Mouse (Mus musculus) heart, postnatal 25 days (tissue): ENCODE measurements around the gene Camta2. TPM values are rescaled to one million over a fixed set of nuclear protein-coding genes. Genes with fewer than 3 reads are reported as not detected.
A peak's percentile ranks its signal among the peaks of the same experiment; 100 is the strongest.

Experiments used
- DNase-seq: peaks from one replicate; pipeline ENCODE4 v3.0.0; 2022; ENCODE audit warnings: low spot score
- intact Hi-C: fragments of 180-260 bp; cut with DNase I; formaldehyde crosslinking; loops from one replicate; pipeline ENCODE4 v1.15.1; 2025
- total RNA-seq, 2 experiments: library from RNA; stranded (reverse); gene quantifications; 2 replicates each; pipeline ENCODE4 v1.2.3; 2021

Camta2 gene
- total RNA-seq, 2 experiments from 2014 or later = 36.3 to 42.1 TPM

DNA sequence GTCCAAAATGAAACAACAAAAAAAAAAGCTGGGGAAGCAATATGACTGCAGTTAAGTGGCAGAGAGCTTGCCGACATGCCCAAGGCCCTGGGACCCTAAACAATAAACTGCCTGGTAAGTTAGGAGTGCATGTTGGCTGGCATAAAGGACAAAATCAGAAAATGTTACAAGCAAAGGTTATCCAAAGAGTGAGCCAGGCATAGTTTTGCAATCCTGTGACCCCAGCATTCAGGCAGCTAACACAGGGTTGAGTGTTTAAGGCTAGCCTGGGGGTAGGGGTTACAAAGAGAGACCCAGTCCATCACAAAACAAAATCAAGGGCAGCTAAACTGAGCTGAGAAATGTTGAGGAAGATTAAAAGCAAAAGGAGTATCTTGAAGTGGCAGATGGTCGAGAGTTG, 11.1 kb upstream of the Camta2 start:
- DNase-seq = no peak
- intact Hi-C loops = no loop called here

- DNase-seq = no peak
- intact Hi-C loops = no loop called here
These were observed 9.5 kb upstream of the Camta2 start for GRCm38 (mm10) chr11:70697376-70697775.

- DNase-seq = no peak
- intact Hi-C loops = no loop called here
These were observed 5.6 kb upstream of the Camta2 start for GRCm38 (mm10) chr11:70693504-70693903.

- intact Hi-C loops = loop anchor here (5.0 kb wide), 1 partner anchor 68 kb away; no protein-coding TSS in a partner anchor
- no peak for DNase-seq
These were observed 1.7 kb upstream of the Camta2 start for GRCm38 (mm10) chr11:70689578-70689977.

GRCm38 (mm10) chr11:70688372-70688771, 467 bp upstream of the Camta2 start:
- DNase-seq = no peak
- intact Hi-C loops = loop anchor here (5.0 kb wide), 1 partner anchor 69 kb away; no protein-coding TSS in a partner anchor

DNA sequence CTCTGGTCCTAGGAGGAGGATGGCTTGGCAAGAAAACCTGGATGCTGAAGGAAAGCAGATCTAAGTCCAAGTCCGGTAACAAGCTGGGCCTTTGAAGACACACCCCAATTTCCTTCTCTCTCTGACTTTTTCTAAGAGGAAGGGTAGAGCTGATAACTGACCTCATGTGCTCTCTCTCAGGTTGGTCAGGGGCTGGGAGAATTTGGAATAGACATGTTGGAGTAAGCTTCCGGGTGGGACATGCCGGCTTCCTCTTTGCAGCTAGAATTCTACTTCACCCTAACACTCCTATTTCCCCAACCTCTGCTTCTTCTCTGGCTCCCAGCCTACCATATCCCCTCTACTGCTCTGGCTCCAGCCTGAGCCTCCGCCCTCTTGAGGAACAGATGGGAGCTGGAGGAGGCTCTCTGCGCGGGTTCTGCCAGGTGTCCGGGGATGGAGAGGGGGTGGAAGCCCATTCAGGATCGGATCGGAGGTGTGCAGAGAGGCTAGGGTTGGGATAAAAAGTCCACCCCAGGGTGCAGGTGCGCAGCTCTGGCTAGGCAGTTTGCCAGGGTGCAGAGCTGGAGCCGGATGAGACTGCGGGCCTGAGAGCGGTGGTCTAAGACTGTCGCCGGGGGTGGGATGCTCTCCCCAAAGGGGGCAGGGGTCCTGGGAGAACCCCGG, 871 bp downstream of the Camta2 start:
- intact Hi-C loops = loop anchor here (5.0 kb wide), 1 partner anchor 70 kb away; no protein-coding TSS in a partner anchor
- no peak for DNase-seq

GRCm38 (mm10) chr11:70683640-70684039, 4.3 kb downstream of the Camta2 start:
- intact Hi-C loops = no loop called here
- no peak for DNase-seq

- intact Hi-C loops = loop anchor here (1.0 kb wide), 1 partner anchor 37 kb away; no protein-coding TSS in a partner anchor
- DNase-seq = no peak
These were observed 5.9 kb downstream of the Camta2 start for GRCm38 (mm10) chr11:70681897-70682581.

DNA sequence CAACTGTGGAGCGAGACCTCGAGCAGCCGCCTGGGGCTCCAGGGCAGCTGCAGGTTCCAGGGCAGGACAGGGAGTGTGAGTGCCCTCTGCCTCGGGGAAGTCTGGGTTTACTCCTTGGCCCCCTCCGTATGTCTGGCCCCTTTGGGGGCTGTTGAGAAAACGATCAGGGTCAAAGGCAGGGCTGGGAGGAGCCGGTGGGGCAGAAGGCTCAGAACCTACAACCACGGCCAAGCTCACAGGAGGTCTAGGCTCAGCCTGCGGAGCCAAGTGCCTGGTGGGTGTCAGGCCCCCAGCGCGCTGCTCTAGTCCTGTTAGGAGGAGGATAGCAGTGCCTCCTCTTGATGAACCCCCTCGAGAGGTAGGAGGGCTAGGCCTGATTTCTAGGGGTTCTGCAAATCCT, 6.7 kb downstream of the Camta2 start:
- intact Hi-C loops = no loop called here
- no peak for DNase-seq

DNA sequence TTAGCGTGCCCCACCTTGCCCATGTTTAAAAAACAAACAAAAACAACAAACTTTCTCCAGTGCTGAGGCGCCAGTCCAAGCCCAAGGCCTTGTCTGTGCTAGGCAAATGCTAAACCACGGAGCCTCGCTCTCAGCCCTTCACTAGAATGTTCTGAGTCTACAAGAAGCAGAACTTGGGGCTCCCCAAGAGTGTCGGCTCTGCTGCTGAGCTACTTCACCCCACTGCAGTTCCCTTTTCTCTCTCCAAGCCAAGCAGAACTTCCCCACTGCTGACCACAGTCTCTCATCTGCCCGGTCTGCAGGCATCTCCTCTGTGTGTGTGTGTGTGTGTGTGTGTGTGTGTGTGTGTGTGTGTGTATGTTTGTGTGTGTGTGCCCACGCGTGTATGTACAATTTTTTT, 8.0 kb downstream of the Camta2 start:
- no peak for DNase-seq
- intact Hi-C loops = no loop called here

- DNase-seq = no peak
- intact Hi-C loops = no loop called here
These were observed 8.5 kb downstream of the Camta2 start for GRCm38 (mm10) chr11:70679361-70679760.

GRCm38 (mm10) chr11:70678576-70678975, 9.3 kb downstream of the Camta2 start:
- no peak for DNase-seq
- intact Hi-C loops = no loop called here

- intact Hi-C loops = no loop called here
- no peak for DNase-seq
These were observed 9.8 kb downstream of the Camta2 start for GRCm38 (mm10) chr11:70678092-70678491.

DNA sequence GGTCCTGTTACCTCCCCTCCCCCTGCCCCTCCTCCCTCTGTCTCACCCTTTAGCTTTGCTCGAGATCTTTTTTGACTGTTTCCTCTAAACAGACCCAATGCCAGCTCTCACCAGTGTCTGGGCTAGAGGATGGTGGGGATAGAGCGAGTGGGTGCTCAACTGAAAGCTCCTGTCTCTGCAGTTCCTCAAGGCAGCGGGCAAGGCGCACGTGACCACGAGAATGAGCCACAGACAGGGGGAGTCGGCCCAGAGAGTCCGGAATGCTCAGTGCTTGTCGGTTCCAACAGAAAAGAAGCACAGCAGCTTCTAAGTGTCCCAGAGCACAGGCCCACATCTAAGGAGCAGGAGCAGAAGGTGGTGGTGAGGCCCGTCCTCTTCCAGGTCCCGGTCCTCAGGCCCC, 13.4 kb downstream of the Camta2 start:
- intact Hi-C loops = no loop called here
- DNase-seq = no peak

GRCm38 (mm10) chr11:70674014-70674413, 13.9 kb downstream of the Camta2 start:
- DNase-seq = no peak
- intact Hi-C loops = no loop called here

- DNase-seq = no peak
- intact Hi-C loops = no loop called here
These were observed 16.4 kb downstream of the Camta2 start for GRCm38 (mm10) chr11:70671333-70672047.

DNA sequence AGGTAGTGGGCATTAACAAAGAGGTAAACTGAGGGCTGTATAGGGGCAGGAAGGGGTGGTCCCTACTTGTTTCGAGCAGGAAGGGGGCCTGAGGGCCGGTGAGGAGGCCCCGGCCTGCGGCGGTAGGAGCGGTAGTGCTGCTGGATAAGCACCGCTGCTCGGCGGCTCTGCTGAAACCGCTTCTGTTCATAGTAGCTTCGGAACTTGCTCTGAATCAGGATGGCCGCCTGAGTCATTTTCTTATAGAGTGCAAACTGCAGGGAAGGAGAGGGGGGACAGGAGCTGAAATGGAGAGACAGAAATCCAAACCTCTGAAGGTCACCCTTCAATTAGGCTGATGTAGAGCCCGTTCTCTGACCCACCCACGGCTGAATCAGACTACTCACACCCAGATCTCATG, 17.4 kb downstream of the Camta2 start:
- intact Hi-C loops = no loop called here
- no peak for DNase-seq

DNA sequence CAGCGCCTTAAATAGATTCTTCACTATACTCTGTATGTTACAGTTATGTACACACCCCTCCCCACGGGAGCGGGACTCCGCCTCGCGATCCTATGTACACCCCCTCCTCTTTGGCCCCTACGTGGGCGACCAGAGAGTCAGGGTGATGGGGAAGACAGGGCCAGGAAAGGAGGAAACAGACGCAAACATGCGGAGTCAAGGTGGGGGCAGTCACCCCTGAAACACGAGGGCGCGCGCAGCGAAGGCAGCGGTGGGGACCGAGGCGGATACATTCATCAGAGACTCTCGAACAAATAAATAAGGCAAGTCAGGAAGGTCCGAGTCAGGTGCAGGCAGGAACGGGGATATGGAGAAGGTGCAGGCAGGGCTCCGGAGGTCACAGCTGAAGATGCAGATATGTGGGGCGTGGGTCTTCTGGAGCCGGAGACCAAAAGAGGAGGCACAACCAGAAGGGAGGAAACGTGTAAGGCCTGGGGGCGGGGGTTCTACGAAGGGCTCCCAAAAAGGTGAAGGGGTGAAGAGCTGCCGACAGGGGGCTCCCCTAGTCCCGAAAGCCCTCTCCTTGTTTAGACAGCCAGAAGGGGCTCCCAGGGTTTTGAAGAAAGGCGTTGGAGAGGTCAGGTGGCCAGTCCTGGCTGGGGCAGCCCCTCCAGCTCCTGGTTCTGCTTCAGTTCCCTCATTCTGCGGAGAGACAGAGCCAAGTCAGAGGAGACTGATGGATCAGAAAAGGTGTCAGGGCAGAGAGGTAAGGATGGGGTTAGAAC, 18.1 kb downstream of the Camta2 start:
- DNase-seq = peak; percentile 66
- intact Hi-C loops = loop anchor here (2.0 kb wide), 1 partner anchor 15 kb away; the partner anchor contains the start of gene Pfn1

- intact Hi-C loops = loop anchor here (2.0 kb wide), 1 partner anchor 14 kb away; the partner anchor contains the start of gene Pfn1
- DNase-seq = peak; percentile 98
These were observed 19.0 kb downstream of the Camta2 start, which contains the start of gene Spag7 for GRCm38 (mm10) chr11:70668771-70669505. Gene Spag7 (minus strand): TSS chr11:70669416.
